Mouse (Mus musculus) adrenal gland, adult 8-10 months (tissue): ENCODE measurements around the gene Pdilt. TPM values are rescaled to one million over a fixed set of nuclear protein-coding genes. Genes with fewer than 3 reads are reported as not detected.
A peak's percentile ranks its signal among the peaks of the same experiment; 100 is the strongest.

Experiments
- DNase-seq: peaks from one replicate; pipeline ENCODE4 v3.0.0; 2022
- total RNA-seq, 4 experiments: library from RNA; stranded (reverse); gene quantifications; 2 replicates each; pipeline ENCODE4 v1.2.4; 2022

Gene Pdilt
- total RNA-seq, 4 experiments from 2014 or later, result 0.70 TPM; not detected in 3

GRCm38 (mm10) chr7:119490041-119490780 lies 33.1 kb downstream of the Pdilt start:
- DNase-seq, result peak; percentile 18

- no peak for DNase-seq
Observed at GRCm38 (mm10) chr7:119486683-119487082, 36.6 kb downstream of the Pdilt start.

GRCm38 (mm10) chr7:119484154-119484553 lies 39.1 kb downstream of the Pdilt start:
- DNase-seq, result no peak

- no peak for DNase-seq
Observed at GRCm38 (mm10) chr7:119479256-119479655, 44.0 kb downstream of the Pdilt start, which contains the start of gene Umod. TSS of gene Umod (minus strand) at chr7:119479282.

GRCm38 (mm10) chr7:119476500-119477389 lies 46.5 kb downstream of the Pdilt start:
- no peak for DNase-seq

GRCm38 (mm10) chr7:119459185-119459584 lies 64.1 kb downstream of the Pdilt start, which contains the start of gene Gp2:
TSS of gene Gp2 (minus strand) at chr7:119459285.
- no peak for DNase-seq

GRCm38 (mm10) chr7:119454192-119454591 lies 69.1 kb downstream of the Pdilt start:
- no peak for DNase-seq

- no peak for DNase-seq
Observed at GRCm38 (mm10) chr7:119443849-119444248, 79.4 kb downstream of the Pdilt start.

- DNase-seq, result no peak
Observed at GRCm38 (mm10) chr7:119441938-119442337, 81.4 kb downstream of the Pdilt start.

Other genes starting within 250 kb of the Pdilt start
- not detected for gene Gp2, start 64.2 kb downstream of the Pdilt start, total RNA-seq
- not detected for gene Umod, start 44.2 kb downstream of the Pdilt start, total RNA-seq
- gene Acsm5, start 4.0 kb downstream of the Pdilt start, total RNA-seq, result 1 to 10 TPM; 4.3 to 5.8 (median 4.8) TPM
- gene Acsm2, start 30.9 kb upstream of the Pdilt start, total RNA-seq, result not detected
- not detected for gene Acsm1, start 83.5 kb upstream of the Pdilt start, total RNA-seq
- not detected for gene Acsm4, start 166.5 kb upstream of the Pdilt start, total RNA-seq
- 10 to 100 TPM; 36.0 to 42.5 (median 39.1) TPM for gene Thumpd1, start 197.3 kb upstream of the Pdilt start, total RNA-seq
- gene Acsm3, start 237.4 kb upstream of the Pdilt start, total RNA-seq, result 10 to 100 TPM in 2 of 4 experiments, 1 to 10 TPM in 2; 3.2 to 37.5 (median 17.3) TPM